Mouse (Mus musculus) testis, adult 2 months (tissue): ENCODE measurements around the gene Srgap1.

Experiments used
- CTCF ChIP-seq: fragments of 200-500 bp; IDR thresholded peaks from 2 replicates; pipeline ENCODE4 v1.5.1; 2012; ENCODE audit warnings: low read depth, mild to moderate bottlenecking, inconsistent platforms, low read length, moderate library complexity; ENCODE audit not compliant: control insufficient read depth, insufficient read depth, insufficient replicate concordance
- POLR2A ChIP-seq: fragments of 200-500 bp; IDR thresholded peaks from 2 replicates; pipeline ENCODE4 v1.6.1; 2012; ENCODE audit warnings: low read depth, mild to moderate bottlenecking, inconsistent platforms, low read length, moderate library complexity; ENCODE audit not compliant: control insufficient read depth

- TF ChIP-seq CTCF: no peak
- TF ChIP-seq POLR2A: no peak
Measured at GRCm38 (mm10) chr10:122090472-122090871, 43.4 kb upstream of the Srgap1 start.
